Mouse (Mus musculus) lung, postnatal 25 days (tissue): ENCODE measurements around the gene Stpg4.
A peak's percentile ranks its signal among the peaks of the same experiment; 100 is the strongest.

Experiments
- DNase-seq: peaks from one replicate; pipeline ENCODE4 v3.0.0; 2022; ENCODE audit warnings: low spot score

Stpg4 gene

DNA sequence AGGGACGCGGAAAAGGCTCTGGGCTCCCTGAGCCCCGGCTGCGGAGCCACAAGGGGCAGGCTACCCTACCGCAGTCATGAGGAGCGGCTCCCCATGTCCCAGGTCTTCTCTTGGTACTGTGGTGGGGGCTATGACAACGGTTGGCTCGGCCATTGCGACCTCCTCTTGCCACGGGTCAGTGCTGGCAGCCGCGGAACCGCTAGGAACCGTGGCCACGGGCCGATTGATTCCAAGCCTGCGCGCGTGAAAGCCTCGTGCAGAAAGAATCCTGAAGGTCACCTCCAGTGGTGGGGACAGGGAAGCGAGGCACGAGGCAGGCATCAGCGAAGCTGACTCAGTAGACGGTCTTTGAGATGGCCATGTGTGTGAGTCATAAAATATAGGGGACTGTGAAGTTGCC lies at the start of gene Stpg4:
Gene Stpg4, minus strand, starts transcription at position 231 of the 400 bp plus-strand sequence.
- DNase-seq: no peak

DNA sequence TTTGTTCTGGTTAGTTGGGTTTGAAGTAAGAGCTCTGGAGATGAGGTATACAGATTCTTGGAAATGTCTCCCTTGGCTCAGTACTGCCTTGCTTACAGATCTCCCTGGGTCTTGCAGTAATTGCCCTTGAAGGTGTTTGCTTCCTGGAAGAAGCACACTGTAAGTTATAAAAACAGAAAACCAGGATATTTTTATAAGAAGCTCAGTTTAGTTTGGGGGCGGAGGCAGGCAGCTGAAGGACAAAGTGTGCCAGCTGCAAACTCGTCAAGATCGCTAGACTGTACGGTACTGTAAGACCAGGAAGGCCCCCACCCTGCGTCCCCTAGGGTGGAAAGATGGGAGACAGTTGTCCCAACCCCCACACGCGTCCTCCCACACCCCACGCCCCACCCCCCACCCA lies 47.8 kb upstream of the Stpg4 start:
- no peak for DNase-seq

DNA sequence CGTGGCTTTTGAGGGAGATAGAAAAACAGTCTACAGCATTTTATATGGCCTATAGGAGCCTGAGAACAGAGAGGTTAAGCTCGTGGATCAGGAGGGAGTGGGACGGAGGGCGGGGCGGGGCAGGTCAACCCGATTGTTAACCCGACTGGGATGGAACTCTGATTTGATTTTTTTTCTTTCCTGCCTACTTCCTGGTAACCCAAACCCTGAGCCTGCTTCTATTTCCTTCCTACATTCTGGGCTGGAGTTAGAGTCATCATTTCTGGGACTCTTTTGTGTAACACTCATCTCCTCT lies 46.9 kb upstream of the Stpg4 start:
- no peak for DNase-seq

DNA sequence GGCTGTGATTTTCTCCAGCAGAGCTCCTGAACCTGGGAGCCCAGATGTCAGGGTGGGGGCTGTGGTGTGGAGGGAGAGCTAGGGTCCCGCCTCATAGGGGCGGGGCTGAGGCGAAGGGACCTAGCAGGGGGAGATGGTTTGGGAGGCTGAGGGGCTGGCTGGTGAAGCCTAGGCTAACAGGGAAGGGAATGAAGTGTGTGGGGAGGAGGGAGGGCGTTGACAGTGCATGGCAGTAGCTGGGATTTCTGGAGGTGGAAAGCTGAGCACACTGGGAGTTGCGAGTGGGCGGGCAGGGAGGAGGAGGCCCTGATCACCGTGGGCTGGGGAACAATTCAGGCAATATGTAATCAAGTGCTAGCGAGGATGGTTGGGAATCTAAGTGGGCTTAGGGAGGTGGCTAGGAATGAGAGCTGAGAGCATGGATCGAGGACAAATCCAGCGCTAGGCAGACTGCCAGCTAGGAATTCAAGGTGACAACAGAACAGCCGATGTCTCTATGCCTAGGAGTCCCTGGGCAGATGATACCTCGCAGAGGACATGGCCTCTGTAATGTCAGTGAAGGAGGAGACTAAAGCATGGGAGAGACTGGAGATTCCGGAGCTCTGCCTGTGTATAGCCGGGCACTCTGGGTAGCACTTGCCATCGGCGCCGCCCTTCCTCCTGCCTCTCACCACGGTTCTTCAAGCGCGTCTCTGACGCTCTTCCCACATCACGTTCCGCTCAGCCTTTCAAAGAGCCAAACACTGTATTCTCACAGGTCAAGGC lies 46.4 kb upstream of the Stpg4 start:
- DNase-seq: peak; percentile 59

DNA sequence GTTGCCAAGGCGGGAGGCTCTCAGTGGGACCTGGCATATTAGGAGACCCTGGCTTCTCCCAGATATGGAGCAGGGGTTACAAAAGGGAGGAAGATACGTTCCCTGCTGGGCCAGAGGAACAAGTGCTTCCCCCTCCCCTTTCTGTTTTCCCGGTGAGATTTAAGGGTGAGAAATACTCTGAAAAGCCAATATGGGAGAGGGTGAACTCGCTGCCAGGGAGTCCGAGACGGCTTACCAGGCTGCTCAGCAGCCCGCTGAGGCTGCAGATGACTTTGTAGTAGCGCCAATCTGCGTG lies 45.8 kb upstream of the Stpg4 start:
- no peak for DNase-seq

DNA sequence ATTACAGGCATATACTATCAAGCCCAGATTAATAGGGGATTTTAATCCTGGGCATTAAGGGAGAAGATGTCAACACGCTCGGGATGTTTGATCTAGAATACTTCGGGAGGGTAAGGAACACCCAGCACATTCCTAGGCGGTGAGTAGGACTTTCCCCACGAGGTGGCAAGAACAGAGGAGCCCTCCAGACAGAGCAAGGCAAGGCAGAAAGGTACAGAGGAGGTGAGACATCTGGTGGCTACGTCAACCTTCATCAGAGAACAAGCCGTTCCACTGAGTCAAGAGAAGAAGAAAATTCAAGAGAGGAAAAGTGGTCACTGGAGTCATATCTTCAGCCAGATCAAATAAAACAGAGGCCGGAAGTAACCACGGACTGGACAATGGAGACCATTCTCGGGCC lies 45.3 kb upstream of the Stpg4 start:
- DNase-seq: peak; percentile 75

DNA sequence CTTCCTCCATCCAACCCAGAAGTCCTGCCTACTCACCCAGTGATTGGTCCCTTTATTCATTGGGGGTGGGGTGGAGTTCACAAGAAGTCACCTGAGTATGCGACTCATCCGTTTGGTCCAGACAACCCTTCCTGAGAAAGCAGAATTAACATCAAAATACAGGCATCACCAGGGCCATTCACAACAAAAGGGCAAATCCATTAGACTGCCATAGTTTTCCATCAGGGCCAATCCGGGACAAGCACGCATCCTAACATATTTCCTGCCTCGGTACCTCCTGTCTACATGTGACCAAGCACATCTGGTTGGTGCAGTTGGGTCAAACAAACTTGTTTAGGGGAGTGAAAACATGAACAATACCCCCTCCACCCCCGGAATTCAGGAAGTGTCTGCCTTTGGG lies 44.1 kb upstream of the Stpg4 start:
- no peak for DNase-seq

DNA sequence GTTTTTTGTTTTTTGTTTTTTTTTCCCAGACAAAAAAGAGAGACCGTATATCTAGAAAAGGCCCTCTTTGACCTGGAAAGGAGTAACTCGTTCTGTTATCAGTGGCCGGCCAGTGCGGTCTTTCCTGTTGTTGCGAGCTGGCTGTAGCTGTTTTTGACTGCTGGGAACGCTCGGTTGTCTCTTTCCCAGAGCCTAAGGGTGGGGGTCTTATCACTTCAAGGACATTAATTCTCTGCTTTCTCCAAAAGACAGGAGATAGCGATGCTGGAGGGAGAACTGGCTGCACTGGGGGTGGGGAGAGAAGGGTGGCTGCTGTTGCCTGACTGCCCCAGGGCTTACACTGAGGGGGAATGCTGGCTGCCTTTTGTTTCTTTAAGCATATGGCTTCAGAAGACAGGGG lies 43.3 kb upstream of the Stpg4 start:
- no peak for DNase-seq

DNA sequence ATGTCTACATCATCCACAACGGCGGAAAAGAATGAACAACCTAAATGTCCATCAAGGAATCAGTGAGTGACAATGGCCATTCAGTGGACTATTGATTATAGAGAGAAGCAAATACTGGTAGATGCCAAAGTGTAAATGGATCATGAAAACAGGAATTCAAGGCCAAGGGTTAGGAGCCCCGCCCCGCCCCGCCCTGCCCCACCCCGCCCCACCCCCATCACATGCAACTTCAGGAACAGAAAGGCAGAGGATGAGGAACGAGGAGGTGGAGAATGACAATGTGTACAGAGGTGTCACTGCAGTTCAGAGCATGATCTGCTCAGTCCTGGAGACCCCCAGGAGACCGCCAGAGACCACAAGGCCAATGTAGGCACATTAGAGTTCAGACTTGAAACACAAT lies 42.7 kb upstream of the Stpg4 start:
- DNase-seq: no peak

DNA sequence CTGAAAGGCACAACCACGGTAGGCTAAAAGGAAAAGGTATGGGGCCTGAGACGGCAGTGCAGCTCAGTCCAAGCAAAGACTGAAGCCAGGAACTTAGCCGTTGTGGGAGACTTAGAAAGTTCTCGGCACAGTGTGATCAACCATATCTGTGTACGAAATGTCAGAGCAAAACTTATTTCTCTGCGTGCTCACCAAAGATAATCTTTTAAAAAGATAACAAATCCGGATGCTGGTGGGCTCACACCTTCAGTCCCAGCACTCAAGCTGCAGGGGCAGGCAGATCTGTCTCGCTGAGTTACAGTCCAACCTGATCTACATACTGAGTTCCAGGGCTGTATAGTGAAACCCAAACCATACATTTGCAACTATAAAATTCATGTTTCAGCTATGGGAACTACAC lies 41.9 kb upstream of the Stpg4 start:
- no peak for DNase-seq

DNA sequence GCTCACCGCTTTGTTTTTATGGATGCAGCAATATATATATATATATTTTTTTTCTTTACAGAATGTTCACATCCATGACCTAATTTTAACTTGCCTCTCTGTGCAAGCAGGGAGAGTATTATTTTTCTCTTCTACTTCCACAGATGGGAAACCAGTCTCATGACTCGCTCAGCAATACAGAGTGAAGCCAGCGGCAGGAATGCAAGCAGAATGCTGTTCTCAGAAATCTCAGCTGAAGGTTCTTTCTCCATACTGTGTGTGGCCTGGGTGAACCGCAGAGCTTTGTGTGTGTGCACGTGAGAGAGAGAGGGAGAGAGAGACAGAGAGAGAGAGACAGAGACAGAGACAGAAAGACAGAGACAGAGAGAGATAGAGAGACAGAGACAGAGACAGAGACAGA lies 41.1 kb upstream of the Stpg4 start:
- no peak for DNase-seq

DNA sequence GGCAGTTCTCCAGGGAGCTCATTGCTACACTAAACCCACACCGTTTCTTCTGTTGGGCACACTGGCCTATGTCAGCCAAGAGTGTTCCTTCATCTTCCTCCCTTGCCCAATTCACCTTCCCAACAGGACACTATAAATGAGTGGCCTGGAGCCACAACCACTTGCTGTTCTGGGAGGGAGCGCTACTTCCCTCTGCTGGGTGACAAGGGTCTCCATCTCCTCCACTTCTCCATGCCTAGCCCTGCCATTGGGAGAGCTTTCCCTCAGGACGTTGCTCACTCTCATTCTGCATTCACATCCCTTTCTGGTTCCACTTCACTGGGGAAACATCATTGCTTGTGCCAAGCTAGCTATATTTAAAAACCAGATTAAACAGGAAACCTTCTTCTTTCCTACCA lies 34.0 kb upstream of the Stpg4 start:
- DNase-seq: no peak

DNA sequence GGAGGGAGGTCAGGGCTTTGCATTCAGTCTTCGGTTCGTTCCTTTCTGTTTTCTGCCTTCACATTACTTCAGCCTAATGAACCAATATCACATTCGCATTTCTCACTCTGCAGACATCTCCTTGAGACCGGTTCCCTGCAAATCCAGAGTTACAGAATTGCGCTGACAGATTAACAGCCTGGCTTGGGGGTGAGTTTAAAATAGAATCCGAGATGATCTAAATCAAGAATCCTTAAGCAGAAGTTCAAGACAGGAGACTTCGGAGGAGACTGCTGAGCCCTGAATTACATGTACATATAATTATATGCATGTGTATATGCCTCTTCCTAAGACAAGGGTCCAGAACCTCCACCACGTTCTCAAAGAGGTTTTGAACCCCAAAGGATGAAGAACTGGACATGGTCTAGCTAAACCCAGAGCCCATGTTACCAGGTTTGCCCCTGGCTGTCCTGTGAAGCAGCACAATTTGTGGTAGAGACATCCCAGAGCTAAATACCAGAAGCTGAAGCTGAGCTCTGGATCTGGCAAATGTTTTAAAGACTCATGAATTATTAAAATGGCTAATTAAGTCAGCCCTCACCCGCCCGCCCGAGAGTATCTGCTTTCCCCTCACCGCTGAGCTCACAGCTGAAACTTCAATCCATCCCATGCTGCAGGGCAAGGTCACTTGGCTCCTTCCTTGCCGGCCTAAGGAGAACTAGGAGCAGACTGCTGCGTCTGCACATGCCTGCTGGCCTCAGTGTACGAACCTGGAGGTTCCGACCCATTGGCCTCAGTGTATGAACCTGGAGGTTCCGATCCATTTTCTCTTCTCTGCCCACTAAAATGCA lies 33.3 kb upstream of the Stpg4 start:
- DNase-seq: no peak

DNA sequence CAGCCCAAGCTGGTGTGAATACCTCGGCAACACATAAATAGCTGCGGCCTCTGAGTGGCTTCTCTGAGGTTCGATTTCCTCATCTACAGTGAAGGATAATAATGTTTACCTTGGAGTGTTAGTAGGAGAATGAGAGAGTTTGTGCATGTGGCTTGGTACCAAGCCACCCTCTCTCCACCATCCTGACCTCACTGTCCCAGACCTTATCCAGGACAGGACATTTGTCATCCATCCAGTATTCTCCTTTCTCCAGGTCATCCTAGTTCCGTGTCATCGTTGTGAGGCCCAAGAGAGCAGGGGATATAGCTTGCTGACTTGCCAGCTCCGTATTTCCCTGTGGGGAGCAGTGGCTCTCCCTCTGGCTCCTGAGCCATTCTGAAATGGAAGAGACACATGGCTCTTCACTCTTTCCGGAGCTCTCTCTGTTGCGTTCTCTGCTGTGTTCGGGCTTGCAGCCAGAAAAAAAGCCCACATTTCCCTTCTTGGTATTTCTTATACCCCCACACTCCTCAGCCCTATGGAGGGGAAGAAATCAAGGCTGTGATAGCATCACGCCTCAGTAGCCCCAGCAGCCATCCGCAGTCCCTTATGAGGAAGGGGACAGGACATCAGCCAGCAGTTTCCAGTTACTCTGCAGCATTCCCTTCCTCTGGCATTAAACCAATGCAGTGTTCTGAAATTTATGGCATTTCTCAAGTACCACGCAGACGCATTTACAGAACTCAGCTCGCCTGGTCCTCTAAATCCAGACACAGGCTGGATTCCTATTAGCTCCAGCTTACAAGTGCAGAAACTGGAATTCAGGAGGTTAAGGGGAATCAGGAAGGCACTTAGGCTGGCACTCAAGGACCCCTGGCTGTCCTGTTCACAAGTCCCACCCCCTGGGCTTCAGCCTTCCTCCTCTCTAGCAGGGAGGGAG lies 32.5 kb upstream of the Stpg4 start:
- DNase-seq: no peak

DNA sequence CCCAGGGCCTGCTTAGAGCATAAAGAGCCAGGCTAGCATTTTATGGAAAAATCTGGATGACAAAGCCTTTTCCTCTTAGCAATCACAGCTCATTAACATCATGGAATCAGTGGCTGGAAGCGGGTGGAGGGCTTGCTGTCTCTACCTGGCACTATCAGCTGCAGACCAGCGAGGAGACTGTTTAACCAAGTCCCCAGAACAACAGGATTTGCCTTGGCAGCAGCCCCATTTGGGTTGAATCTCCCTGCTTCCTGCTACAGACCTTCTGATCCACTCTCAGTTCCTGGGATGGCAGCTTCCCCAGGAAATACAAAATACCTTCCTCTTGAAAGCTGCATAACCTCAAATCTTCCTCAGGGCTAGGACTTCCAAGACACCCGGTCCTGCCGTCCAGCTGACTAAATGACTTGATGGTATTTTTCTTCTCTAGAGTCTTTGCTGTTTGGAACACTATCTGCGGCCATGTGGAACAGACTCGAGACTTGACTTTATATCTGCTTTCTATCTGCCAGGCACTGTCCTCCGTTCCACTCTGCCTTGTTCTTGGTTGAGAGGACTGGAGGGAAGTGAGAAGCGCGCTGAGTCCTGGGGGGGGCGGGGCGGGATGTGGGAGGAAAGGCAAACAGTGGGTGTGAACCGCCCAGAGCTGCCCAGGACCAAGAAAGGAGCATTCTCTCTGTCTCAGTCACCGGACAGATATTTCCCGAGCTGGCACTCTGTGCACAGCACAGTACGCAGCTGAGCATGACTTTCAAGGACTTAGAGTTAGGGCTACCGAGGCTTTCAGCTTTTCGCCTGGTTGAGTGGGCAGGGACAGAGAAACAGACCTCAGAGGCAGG lies 31.6 kb upstream of the Stpg4 start:
- DNase-seq: peak; percentile 63

DNA sequence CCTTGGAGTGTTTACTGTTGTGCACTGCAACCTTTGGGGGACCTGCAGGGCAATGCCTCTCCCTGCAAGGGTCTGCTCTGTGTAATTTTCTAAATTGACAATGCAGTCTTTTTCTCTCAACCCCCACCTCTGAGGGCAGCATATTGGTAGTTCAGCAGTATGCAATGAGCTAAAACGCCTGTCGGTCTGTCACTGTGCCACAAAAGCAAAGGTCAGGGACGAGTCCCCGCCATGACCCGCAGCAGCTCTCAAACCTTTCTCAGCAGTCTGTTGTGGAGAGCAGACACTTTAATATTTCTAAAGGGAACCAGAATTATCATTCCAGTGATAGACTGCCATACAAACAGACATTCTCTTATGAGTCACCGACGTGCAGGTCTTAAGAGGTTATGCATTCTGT lies 30.4 kb upstream of the Stpg4 start:
- no peak for DNase-seq

DNA sequence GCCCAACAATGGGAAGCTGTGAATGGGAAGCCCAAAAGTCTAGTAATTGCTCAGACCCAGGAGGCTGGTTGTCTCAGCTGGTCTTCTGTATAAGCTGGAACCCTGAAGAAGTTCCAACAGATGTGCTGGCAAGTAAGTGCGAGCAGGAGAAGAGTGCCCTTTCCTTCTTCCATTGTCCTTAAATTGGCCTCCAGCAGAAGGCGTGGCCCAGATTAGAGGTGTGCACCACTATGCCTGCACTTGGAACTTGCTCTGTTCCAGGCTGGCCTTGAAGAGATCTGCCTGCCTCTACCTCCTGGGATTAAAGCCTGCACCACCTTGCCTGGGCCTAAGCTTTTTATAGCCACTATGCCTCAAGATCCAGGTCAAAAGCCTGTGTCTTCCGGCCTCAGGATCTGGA lies 26.6 kb upstream of the Stpg4 start:
- DNase-seq: no peak

DNA sequence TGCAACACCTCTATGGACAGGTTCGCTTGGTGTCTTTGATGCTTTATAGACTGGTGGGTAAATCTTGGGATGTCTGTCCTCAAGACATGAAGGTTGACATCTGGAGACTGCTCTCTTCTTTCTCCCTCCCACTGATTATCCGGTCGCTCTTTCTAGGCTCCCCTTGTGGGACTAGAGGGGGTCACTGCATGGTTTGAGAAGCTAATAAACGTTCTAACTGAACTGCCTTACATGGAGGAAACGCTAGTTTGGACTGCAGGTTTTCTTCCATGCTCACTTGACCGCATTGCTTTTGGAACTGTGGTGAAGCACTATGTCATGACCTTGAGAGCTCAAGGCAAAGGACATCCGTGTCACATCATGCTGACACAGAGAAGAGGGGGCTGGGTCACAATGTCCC lies 25.8 kb upstream of the Stpg4 start:
- no peak for DNase-seq

DNA sequence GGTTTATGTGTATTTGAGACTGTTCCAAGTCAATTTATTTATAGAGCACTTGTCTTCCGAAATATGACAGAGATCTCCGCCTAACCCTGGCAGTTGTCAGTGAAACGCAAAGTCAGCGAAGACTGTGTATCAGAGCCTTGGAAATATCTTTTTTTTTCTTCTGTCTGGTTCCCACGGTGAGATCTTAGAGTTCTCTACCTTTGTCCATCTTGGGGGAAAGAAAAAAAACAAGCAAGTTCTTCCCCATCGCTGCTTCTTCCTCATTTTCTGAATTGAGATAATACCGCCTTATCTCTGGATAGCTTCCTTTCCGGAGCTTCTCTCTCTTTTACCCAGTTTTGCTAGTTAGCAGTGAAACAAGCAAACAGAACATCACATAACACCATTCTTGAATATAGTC lies 21.3 kb upstream of the Stpg4 start:
- DNase-seq: no peak

DNA sequence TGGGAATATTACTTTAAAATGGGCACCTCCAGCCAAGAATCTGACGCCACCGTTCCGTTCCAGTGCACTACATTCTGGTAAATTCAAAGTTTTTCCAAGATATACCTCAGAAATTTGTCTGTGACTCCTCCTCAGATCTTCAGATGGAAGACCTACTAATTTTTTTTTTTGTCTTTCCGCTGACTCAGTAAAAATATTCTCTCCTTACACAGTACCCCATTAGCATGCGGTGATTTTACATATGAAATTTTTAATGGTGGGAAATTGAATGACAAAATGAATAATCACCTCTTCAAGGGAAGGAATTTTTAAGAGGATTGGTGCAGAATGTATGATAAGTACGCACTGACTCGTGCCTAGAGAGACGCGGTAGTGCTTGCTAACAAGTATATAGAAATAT lies 20.8 kb upstream of the Stpg4 start:
- DNase-seq: no peak

DNA sequence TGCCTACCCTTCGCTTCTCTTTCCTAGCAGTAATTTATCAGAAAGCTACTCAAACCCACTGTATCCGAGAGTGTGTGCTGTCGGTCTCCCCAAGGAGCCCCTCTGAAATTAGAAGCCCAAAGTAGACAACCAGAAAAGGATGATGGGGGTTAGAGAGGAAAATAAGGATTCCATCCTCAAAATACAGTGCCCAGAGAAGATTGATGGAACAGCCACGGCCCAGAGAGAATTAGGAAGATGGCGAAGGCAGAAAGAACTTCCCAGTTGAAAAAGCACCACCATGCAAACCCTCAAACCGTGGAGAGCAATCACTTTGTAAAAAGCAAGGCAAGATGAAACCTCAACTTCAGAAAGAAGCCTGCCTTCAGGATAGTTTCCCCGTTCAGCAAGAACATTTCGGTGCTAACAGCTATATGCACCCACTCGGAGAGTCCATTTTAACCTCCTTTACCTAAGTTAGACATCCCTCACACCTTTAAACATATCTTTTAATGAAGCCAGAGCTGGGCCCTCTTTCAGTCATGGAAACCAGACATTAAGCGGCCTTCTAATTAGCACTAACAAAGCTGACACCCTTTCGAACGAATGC lies 20.2 kb upstream of the Stpg4 start:
- DNase-seq: no peak
